Mouse (Mus musculus) testis, postnatal 10 days (tissue): Measurements from ENCODE around the gene Gm49486.

ENCODE experiments used
- DNase-seq: peaks from one replicate; pipeline ENCODE4 v3.0.0; 2021; ENCODE audit warnings: low spot score

Gm49486 gene

DNA sequence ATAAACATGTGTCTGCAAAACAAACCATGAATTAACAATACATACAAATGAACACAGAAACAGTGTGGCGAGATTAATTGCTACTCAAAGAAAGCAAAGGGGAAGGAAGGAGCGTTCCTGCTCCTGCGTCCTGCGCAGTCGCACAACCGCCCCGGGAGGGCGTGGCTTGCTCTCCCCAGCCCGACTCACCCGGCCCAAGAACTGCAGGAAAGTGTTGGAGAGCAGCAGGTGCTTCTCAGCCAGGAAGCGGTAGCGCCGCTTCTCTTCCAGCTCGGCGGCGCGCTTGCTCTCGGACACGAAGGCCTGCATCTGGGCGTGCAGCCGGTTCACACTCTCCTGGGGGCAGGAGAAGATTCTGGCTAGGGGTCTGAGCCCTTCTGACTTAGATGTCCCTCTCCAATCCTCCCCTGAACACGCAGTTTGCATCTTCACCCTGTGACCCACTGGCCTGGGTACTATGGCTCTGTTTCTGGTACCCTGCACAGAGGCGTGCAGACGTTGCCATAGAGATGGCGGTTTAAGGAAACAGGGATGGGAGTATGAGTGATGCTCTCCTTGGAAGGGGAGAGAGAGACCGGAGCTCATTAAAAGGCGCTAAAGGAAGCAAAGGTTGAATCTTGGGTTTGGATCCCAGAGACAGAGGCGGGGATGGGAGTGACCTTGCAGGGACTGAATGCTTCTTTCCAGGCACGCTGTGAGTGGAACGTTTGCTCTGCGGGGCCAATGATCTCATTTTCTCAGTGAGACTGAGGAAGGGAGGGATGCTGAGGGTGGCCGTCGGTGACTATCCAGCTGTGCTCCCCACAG, 41.3 kb downstream of the Gm49486 start:
- peak; percentile 82 for DNase-seq

DNA sequence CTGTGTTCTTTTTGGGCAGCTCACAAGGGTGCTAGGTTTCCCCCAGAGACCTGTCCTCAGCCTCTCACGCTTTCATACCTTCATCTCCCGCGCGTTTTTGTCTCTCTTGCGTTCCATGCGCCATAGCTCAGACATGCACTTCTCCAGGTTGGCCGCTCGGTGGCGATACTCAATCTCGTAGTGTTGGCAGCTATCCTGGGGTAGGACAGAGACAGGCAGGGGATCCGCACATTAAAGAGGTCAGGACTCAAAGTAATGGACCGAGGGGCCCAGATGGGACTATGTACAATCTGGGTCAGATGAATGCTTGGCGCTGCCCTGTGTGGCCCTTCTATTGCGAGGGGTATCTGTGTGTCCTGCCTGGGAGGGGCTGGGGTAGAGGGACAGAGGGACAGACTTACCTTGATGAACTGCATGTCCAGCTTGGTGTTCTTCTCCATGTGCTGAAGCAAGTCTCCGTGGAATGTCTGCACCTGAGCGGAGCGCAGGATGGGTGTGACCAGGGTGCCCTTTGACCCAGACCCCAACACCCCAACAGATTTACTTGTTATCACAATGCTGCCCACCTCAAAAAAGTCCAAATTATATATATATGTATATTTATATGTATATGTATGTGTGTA, 42.0 kb downstream of the Gm49486 start:
- peak; percentile 74 for DNase-seq

DNA sequence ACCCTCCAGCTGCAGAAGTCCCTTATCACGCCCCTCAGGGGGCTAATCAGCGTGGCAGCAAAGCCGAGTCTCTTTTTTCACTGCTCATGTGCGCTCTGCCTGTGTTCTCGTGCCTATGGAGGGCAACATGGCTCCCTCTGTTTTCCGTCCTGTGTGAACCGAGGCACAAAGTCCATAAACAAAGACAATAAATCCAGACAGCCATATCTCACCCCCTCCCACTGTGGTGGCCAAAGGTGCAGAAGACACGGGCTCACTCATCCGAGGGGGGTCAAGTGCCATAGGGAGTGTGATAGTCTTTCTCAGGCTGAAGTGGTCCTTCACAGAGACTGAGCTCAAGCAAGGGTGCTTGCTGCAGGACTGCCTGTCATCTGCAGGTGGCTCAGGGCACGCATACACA, 43.8 kb downstream of the Gm49486 start:
- DNase-seq, result no peak

DNA sequence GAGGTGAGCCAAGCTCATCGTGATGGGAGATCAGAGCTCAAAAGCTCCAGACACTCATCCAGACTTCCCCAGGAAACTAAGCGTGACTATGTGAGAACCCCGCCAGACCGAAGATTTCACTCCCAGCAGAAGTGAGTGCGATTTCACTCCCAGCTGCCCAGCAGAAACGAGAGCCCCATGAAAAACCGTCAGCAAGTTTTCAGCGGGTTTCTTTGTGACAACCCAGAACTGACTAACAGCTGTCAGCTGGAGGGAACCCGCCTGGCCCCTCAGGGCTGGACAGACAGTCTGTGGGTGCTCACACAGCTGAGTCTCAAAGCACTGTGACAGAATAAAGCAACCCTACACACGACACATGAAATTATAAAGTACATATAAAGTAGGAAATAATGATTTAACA, 48.5 kb downstream of the Gm49486 start:
- no peak for DNase-seq

DNA sequence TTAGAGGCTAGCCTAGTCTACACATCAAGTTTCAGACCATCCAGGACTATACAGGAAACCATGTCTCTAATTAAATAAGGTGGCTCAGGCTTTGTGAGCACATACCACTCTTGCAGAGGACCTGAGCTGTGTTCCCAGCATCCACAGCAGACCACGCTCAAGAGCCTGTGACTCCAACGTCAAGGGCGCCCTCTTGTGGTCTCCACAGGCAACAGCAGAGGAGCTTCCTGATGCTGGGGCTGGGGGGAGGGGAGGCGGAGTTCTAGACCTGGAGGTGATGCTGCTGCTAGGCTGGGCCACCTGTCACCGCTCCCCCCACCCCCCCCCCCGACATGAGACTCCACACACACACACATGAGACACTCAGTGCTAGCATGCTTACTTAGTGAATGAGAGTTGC, 51.0 kb downstream of the Gm49486 start:
- DNase-seq, result peak; percentile 70

DNA sequence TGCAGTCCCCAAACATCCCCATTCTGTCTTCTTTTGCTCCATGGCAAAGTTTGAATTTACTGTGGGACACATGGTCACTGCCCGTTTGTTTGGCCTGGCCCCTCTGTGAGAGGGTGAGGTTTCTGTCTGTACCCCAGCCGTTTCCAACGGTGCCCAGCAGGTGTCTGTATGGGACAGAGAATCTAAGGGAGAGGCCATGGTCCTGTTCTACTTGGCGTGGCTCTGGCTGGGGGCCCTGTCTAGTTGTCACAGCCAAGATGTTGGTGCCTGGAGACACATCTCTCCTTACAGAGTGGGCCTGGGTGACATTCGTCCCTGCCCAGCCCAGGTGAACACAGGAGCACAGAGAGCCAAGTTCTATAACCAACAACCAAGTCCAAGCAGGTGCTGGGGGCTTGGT, 51.7 kb downstream of the Gm49486 start:
- no peak for DNase-seq

DNA sequence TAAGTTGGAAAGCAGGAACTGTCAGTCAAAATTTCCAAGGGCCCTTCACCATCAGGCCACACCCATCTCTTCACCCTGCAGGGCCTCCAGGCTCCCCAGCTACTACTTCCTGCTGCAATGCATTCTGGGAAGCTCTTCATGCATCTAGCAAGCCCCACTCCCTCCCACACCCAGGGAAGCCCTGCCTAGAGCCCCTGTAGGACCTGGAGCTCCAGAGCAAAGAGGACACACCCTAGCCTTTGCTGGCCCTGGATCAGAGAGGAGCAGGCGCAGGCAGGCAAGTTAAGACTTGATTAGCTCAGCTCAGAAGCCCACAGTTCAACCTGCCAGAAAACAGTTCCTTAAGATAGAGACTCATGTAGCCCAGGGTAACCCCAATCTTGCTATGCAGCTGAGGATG, 52.2 kb downstream of the Gm49486 start:
- DNase-seq, result no peak

DNA sequence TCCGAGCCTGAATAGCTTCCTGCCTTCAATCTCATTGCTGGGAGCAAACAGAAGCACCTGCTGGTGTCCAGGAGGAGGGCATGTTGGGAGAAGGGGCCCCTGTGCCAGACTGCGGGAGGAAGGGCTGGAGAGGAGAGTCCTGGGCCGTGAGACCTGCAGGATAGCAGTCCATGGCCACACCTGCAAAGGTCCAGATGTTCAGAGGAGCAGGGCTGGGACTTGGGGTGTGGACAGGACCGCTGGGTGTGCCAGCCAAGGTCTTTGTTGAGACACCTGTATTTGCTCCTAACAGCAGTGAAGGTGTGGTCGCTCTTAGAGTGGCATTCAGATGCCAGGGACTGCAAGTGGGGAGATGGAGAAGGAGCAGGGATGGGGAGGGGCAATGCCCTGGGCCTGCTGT, 53.2 kb downstream of the Gm49486 start:
- DNase-seq, result no peak

DNA sequence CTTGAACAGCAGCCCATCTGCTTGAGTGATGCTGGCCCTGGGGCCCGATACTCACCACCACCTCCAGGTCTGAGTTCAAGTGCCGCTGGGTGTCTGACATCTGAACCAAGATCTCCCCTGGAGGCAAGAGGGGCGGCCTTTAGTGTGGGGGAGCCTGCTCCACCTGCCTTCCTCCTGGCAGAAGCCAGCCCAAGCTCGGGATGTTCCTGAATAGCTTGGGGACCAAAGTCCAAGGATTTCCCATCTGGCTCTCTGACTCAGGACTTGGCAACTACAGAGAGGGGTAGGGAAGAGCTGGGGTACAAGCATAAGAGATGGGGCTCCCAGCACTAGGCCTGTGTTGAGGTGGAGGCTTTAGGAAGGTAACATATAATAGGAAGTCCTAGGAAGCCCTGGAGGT, 54.2 kb downstream of the Gm49486 start:
- DNase-seq, result no peak

DNA sequence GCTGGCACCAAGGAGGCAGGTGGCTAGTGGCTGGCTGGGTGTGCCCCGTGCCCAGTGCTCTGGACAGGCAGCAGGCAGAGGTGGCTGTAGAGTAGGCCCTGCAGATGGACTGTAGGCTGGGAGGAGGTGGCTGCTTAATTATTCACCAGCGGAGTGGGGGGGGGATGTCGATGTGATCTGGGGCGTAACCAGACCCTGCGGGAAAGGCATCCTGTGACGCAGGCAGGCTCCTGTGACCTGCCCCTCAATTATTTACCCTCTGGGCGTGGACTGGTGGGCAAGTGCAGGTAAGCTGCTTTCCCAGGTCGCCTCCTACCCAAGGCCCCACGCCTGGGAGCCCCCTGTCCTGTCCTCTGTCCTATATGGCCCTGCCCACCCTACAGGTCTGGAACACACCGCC, 56.2 kb downstream of the Gm49486 start, which contains the start of gene Baiap2l2:
Baiap2l2 (minus strand) TSS at position 139 of the 400 bp plus-strand sequence.
- no peak for DNase-seq

DNA sequence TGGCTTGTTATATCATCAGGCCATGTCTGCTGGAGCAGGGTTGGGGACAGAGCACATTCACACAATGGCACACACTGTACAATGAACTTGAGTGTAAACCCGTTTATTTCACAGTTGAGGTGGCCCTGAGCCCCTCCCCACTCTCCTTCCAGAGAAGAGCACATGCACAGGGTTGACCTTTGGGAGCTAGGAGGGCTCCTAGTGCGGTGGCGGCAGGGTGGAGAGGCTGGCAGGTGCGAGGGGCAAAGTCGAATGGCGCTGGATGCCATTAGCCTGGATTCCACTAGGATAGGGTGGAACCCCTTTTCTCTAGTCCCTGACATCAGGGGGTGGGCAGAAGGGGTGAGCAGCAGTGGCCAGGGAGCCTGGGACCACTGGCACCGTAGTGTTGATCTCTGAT, 57.0 kb downstream of the Gm49486 start:
- no peak for DNase-seq

DNA sequence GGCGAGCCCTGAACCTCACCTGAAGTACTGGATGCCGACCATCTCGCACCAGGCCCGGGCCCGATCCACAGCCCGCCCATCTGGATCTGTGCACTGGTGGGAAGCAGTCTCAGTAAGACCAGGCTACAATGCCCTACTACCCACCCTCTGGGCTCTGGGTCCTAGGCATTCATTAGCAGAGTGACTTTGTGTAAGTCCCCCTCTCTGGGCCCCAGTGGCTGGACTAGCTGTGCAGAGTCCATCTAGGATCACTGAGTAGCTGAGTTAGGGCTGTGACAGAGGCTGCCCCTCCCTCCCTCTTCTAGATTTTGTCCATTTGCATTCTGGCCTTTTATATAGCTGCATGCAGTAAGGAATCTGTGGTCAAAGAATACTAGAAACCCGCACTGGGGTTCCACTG, 57.9 kb downstream of the Gm49486 start:
- no peak for DNase-seq

DNA sequence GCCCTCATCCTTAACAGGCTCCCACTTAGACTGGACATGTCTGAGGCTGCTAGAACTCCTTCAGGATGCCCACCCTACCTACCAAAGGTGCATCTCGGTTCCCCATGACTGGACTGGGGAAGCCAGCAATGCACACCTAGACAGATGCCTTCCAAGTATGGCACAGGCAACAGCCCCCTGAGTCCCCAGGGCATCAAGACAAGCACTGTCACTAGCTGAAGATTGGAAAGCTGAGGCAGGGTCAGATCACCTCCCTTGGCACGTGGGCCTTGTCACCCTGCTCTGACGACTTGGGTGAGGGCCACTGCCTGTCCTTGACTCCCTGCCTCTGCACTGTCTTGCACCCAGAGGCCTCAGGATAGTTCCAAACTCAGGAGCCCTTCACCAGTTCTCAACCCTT, 59.2 kb downstream of the Gm49486 start:
- no peak for DNase-seq

DNA sequence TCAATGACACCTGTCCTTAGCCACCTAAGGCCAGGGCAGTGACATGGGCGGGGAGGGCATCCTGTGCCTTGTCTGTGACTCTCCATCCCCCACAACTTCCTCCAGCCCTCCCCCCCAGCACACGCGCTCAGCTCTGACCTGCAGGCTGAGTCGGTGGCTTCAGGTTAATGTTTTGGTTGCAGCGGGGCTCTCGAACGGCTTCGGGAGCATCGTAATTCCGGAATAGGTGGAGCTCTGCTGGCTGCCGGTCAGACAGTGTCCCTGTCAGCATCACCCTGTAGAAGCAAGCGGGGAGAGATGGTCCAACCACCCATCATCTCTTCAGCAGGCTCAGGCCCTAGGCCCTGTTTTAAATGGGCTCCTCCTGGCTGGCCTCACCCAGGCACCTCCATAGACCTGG, 60.2 kb downstream of the Gm49486 start:
- DNase-seq, result no peak

DNA sequence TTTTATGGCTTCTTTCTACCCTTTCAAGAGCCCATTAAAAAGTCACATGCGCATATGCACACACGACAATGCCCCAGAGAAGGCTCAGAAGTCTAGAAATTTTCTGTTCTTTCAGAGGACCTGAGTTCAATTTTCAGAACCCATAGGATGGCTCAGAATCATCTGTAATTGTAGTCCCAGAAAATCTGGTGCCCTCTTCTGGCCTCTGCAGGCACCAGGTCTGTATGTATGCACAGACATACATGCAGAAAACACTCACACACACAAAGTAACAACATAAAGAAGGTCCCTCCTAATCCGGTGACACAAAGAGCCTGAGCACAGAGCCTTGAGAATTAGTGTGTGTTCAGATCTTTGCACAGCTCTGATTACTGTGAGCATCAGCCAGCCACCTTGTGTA, 61.1 kb downstream of the Gm49486 start:
- no peak for DNase-seq

DNA sequence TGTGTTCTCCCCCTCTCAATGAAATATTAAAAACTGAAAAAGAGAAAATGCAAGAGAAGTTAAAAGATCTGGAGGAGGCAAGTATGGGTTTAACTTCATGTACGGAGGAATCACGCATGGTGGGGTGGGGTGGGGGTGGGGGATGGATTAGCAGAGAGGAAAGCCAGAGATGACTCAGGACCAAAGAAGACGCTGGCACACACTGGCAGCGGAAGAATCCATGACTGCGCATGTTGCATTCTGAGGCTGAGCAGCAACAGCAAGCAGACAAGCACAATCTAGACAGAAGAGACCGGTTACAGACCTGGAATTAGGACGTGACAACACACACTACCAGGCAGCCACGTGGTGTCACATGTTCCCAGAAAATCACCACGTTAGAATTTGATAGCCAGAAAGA, 63.6 kb downstream of the Gm49486 start:
- DNase-seq, result no peak

DNA sequence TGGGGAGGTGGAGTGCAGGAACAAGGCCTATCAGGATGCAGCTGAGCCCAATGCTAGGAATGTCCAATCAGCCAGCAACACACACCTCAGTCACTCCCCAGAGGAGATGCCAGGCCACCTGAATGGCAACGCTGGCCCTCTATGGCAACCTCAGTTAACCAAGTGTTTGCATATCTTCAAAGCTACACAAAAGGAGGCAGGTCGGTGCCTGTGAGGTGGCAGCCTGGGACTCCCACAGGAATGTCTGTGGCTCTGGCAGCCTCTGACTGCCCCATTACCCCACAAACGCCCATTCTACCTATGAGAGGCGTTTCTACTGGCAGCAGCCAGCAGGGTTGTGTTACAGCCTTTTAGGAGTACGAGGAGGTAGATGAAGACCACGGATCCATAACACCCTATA, 69.4 kb downstream of the Gm49486 start:
- DNase-seq, result no peak

DNA sequence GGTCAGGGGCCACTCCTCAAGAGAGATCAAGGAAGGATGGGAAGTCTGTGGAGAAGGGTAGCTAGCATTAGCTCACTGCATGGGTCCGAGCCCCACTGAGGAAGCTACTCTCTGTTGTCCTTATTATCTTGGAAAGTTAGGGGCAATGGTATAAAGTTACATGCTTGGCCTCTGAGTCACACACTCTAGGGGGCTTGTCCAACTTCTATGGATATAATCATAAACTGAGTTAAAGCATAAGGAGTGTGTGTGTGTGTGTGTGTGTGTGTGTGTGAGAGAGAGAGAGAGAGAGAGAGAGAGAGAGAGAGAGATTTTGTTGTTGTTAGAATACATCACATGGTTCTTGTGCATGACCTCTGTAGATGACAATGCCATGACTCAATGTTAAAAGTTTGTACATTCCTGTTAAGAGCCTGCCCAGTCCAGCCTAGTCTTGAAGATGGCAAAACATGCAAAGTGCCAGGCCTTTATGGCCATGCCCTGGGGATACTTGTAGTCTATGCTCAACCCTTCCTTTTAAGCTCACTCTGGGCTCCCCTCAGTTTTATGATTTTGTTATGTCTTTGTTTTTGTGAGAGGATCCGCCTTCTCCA, 70.5 kb downstream of the Gm49486 start:
- no peak for DNase-seq

DNA sequence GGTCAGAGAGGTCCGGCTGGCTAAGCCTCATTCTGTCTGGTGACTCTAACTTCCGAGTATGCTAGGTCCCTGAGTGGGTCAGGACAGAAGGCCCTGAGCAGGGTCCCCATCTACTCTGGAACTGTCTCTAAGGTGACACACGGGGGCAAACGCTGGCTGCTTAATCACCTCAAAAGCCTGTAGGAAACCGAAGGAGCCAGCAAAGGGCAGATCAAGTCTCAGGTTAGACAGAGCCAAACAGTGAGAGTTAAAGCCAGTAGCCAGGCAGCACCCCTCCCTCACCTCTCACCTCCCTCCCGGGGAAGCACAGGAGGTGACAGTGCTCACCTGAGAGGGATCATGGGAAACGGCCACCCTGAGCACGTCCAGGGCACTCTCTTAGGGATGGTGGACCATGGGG, 74.5 kb downstream of the Gm49486 start:
- DNase-seq, result no peak

DNA sequence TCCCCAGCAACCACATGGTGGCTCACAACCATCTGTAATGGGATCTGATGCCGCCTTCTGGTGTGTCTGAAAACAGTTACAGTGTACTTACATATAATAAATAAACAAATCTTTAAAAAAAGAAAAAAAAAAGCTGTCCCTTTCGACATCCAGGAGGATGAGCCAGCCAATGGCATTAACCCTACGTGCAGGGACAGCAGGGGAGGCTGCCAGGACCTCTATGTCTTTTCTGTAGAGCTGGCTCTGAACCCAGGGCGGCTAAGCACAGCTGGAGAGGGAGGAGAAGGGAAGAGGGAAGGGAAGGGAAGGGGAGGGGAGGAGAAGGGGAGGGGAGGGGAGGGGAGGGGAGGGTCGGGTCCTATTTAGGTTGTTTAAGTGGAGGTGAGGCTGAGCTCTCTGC, 75.6 kb downstream of the Gm49486 start:
- no peak for DNase-seq

DNA sequence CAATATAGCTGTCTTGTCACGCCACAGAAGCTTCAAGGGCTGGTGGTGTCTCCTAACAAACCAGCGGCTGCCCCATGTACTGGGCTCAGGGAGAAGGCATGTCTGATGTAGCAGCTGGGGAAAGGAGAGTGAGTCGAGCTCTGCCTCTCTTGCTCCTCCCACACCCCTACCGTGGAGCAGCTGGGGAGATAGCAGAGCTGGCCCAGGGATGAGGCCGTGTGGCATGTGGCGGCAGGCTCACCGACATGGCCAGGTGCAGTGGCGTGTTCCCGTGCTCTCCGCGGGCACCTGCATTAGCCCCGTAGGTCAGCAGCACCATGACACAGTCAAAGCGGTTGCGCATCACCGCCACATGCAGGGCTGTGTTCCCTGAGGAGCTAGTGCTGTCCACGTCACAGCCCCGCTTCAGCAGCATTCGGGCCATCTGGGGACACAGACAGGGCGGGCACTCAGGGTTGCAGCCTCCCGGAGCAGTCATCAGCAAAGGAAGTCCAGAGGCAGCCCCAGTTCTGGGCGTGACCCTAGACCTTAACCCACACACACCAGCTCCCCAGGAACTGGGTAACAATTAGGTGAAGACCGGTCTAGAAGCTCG, 76.9 kb downstream of the Gm49486 start:
- DNase-seq, result no peak
